Mouse (Mus musculus) MEL (cell line): ENCODE measurements at regions not wholly inside any gene's neighbourhood (a gene's known extent, or its start where the extent isn't known, plus 50 kb on each side); places are given as distances from the start of the nearest gene placed in this dataset.

ENCODE experiments used
- DNase-seq: peaks from one replicate; pipeline ENCODE4 v3.0.0; 2011; ENCODE audit warnings: low read depth, low spot score
- H3K27ac ChIP-seq: 2 replicates; pipeline ENCODE4 v1.5.1; 2012; ENCODE audit warnings: low read depth, mild to moderate bottlenecking, control low read depth, low read length, moderate library complexity; ENCODE audit not compliant: control insufficient read depth
- H3K27me3 ChIP-seq, 2 experiments: fragments of 150-350 bp in 1 of 2; sonication (generic) in 1 of 2; 2 replicates each; pipeline ENCODE4 v1.6.1; 2012; ENCODE audit warnings: low read length in 2 of 2, mild to moderate bottlenecking in 2 of 2, improper control_type of control experiment in 1 of 2, moderate library complexity in 1 of 2; ENCODE audit not compliant: insufficient read depth in 2 of 2, control insufficient read depth in 1 of 2
- H3K36me3 ChIP-seq, 2 experiments: 2 replicates each; pipeline ENCODE4 v1.6.1; 2012 to 2014; ENCODE audit warnings: low read length in 2 of 2, improper control_type of control experiment in 1 of 2, inconsistent platforms in 1 of 2, mild to moderate bottlenecking in 1 of 2; ENCODE audit not compliant: insufficient read depth in 2 of 2, control insufficient read depth in 1 of 2
- H3K4me1 ChIP-seq, 2 experiments: fragments of 150-350 bp in 1 of 2; sonication (generic) in 1 of 2; 2 replicates each; pipeline ENCODE4 v1.6.1; 2012; ENCODE audit warnings: low read length in 2 of 2, improper control_type of control experiment in 1 of 2, mild to moderate bottlenecking in 1 of 2; ENCODE audit not compliant: insufficient read depth in 2 of 2, control insufficient read depth in 1 of 2
- H3K4me3 ChIP-seq, 2 experiments: fragments of 150-350 bp in 1 of 2; sonication (generic) in 1 of 2; 2 replicates each; pipeline ENCODE4 v1.5.1; 2012; ENCODE audit warnings: low read depth in 2 of 2, low read length in 2 of 2, mild to moderate bottlenecking in 2 of 2, moderate library complexity in 2 of 2, control low read depth in 1 of 2, improper control_type of control experiment in 1 of 2; ENCODE audit not compliant: control insufficient read depth in 1 of 2, insufficient read depth in 1 of 2
- H3K79me2 ChIP-seq: 2 replicates; pipeline ENCODE4 v1.6.1; 2012; ENCODE audit warnings: mild to moderate bottlenecking, low read length, moderate library complexity; ENCODE audit not compliant: control insufficient read depth, poor library complexity, insufficient read depth
- H3K9ac ChIP-seq: 2 replicates; pipeline ENCODE4 v1.6.1; 2012; ENCODE audit warnings: low read depth, mild to moderate bottlenecking, control low read depth, low read length, moderate library complexity; ENCODE audit not compliant: control insufficient read depth, poor library complexity, severe bottlenecking
- H3K9me3 ChIP-seq: fragments of 150-350 bp; sonication (generic); replicated peaks from 2 replicates; pipeline ENCODE4 v1.6.1; 2012; ENCODE audit warnings: mild to moderate bottlenecking, low read length, improper control_type of control experiment, moderate library complexity; ENCODE audit not compliant: insufficient read depth
- BHLHE40 ChIP-seq: IDR thresholded peaks from 2 replicates; pipeline ENCODE4 v1.6.1; 2012; ENCODE audit warnings: low read depth, mild to moderate bottlenecking, inconsistent platforms, low read length, improper control_type of control experiment, borderline replicate concordance
- CHD1 ChIP-seq: IDR thresholded peaks from 2 replicates; pipeline ENCODE4 v1.6.1; 2012; ENCODE audit warnings: low read depth, mild to moderate bottlenecking, inconsistent platforms, low read length, improper control_type of control experiment
- CHD2 ChIP-seq: IDR thresholded peaks from 2 replicates; pipeline ENCODE4 v1.6.1; 2011; ENCODE audit warnings: low read length, improper control_type of control experiment
- ELF1 ChIP-seq: IDR thresholded peaks from 2 replicates; pipeline ENCODE4 v1.6.1; 2014; ENCODE audit warnings: low read depth, mild to moderate bottlenecking, inconsistent platforms, low read length, improper control_type of control experiment, moderate library complexity
- ETS1 ChIP-seq: IDR thresholded peaks from 2 replicates; pipeline ENCODE4 v1.6.1; 2012; ENCODE audit warnings: low read depth, mild to moderate bottlenecking, inconsistent platforms, low read length, improper control_type of control experiment, moderate library complexity
- GABPA ChIP-seq: IDR thresholded peaks from 2 replicates; pipeline ENCODE4 v1.6.1; 2012; ENCODE audit warnings: low read depth, mild to moderate bottlenecking, inconsistent platforms, low read length, improper control_type of control experiment, moderate library complexity
- GATA1 ChIP-seq: IDR thresholded peaks from 2 replicates; pipeline ENCODE4 v1.6.1; 2011; ENCODE audit warnings: low read depth, low read length, improper control_type of control experiment
- JUND ChIP-seq: IDR thresholded peaks from 2 replicates; pipeline ENCODE4 v1.6.1; 2011; ENCODE audit warnings: low read depth, mild to moderate bottlenecking, improper control_type of control experiment, low read length
- KAT2A ChIP-seq: conservative IDR thresholded peaks from 2 replicates; pipeline ENCODE4 v1.6.1; 2012; ENCODE audit warnings: low read depth, low read length, improper control_type of control experiment, inconsistent platforms
- MAX ChIP-seq: IDR thresholded peaks from 2 replicates; pipeline ENCODE4 v1.6.1; 2011; ENCODE audit warnings: low read length, improper control_type of control experiment
- MAZ ChIP-seq: IDR thresholded peaks from 2 replicates; pipeline ENCODE4 v1.6.1; 2012; ENCODE audit warnings: low read depth, mild to moderate bottlenecking, inconsistent platforms, low read length, improper control_type of control experiment
- MEF2A ChIP-seq: IDR thresholded peaks from 2 replicates; pipeline ENCODE4 v1.6.1; 2014; ENCODE audit warnings: low read depth, mild to moderate bottlenecking, inconsistent platforms, low read length, improper control_type of control experiment; ENCODE audit not compliant: poor library complexity, insufficient replicate concordance, severe bottlenecking; ENCODE audit errors: extremely low read depth
- MYC ChIP-seq: IDR thresholded peaks from 2 replicates; pipeline ENCODE4 v1.6.1; 2011; ENCODE audit warnings: low read depth, mild to moderate bottlenecking, low read length, improper control_type of control experiment, moderate library complexity
- NELFE ChIP-seq: IDR thresholded peaks from 2 replicates; pipeline ENCODE4 v1.6.1; 2011; ENCODE audit warnings: low read depth, low read length, improper control_type of control experiment
- NRF1 ChIP-seq: IDR thresholded peaks from 2 replicates; pipeline ENCODE4 v1.6.1; 2014; ENCODE audit warnings: low read depth, mild to moderate bottlenecking, inconsistent platforms, low read length, improper control_type of control experiment, moderate library complexity; ENCODE audit not compliant: poor library complexity, insufficient read depth, severe bottlenecking
- POLR2AphosphoS2 ChIP-seq: IDR thresholded peaks from 2 replicates; pipeline ENCODE4 v1.6.1; 2011; ENCODE audit warnings: low read length, improper control_type of control experiment
- POLR2AphosphoS5 ChIP-seq: IDR thresholded peaks from 2 replicates; pipeline ENCODE4 v1.6.1; 2012; ENCODE audit warnings: low read depth, borderline replicate concordance, mild to moderate bottlenecking, inconsistent platforms, low read length, moderate library complexity, mixed read lengths
- RAD21 ChIP-seq: IDR thresholded peaks from 2 replicates; pipeline ENCODE4 v1.6.1; 2011; ENCODE audit warnings: mild to moderate bottlenecking, low read depth, low read length, improper control_type of control experiment
- UBTF ChIP-seq: IDR thresholded peaks from 2 replicates; pipeline ENCODE4 v1.6.1; 2012; ENCODE audit warnings: low read depth, mild to moderate bottlenecking, inconsistent platforms, low read length, improper control_type of control experiment, moderate library complexity, borderline replicate concordance; ENCODE audit not compliant: insufficient read depth
- USF1 ChIP-seq: IDR thresholded peaks from 2 replicates; pipeline ENCODE4 v1.6.1; 2014; ENCODE audit warnings: low read depth, mild to moderate bottlenecking, inconsistent platforms, low read length, improper control_type of control experiment, moderate library complexity
- ZNF384 ChIP-seq: IDR thresholded peaks from 2 replicates; pipeline ENCODE4 v1.6.1; 2012; ENCODE audit warnings: low read depth, mild to moderate bottlenecking, inconsistent platforms, low read length, improper control_type of control experiment

- TF ChIP-seq MEF2A (no peak), ETS1 (no peak), MAX (no peak), MAZ (no peak), GABPA (no peak), BHLHE40 (no peak)
- no peak overlapping the region for H3K27ac ChIP-seq
- no peaks in the 10 kb centered on the region for H3K79me2 ChIP-seq
- H3K9me3 ChIP-seq, result no peaks in the 10 kb centered on the region
- no peaks in the 10 kb centered on the region for H3K36me3 ChIP-seq
- no peak for DNase-seq
- peaks cover 0 to 10% of the 10 kb centered on the region in 2 experiments; a peak in 2 of 4 replicates for H3K27me3 ChIP-seq
- no peak overlapping the region for H3K4me3 ChIP-seq
- no peaks in the 10 kb centered on the region for H3K4me1 ChIP-seq
- H3K9ac ChIP-seq, result no peak overlapping the region
These were observed 57.5 kb upstream of the Gm11733 start for GRCm38 (mm10) chr11:117426651-117427050.

- H3K27me3 ChIP-seq, result peaks cover 0 to 11% of the 10 kb centered on the region in 2 experiments; a peak in 2 of 4 replicates
- no peak for DNase-seq
- no peak overlapping the region for H3K27ac ChIP-seq
- H3K9me3 ChIP-seq, result no peaks in the 10 kb centered on the region
- TF ChIP-seq NELFE, result no peak
- no peak for TF ChIP-seq JUND
- no peak for TF ChIP-seq CHD1
- TF ChIP-seq BHLHE40, result no peak
- TF ChIP-seq ZNF384, result no peak
- no peak for TF ChIP-seq USF1
- no peak for TF ChIP-seq MAX
- no peak for TF ChIP-seq MYC
- TF ChIP-seq ELF1, result no peak
- TF ChIP-seq CHD2, result no peak
- no peak for TF ChIP-seq GABPA
- TF ChIP-seq POLR2AphosphoS5, result no peak
- no peak for TF ChIP-seq RAD21
- TF ChIP-seq KAT2A, result no peak
- TF ChIP-seq NRF1, result no peak
- no peak for TF ChIP-seq POLR2AphosphoS2
- TF ChIP-seq GATA1, result no peak
- TF ChIP-seq UBTF, result no peak
- TF ChIP-seq, all 39 proteins: peak for 0
- no peak overlapping the region for H3K4me3 ChIP-seq
- H3K79me2 ChIP-seq, result no peaks in the 10 kb centered on the region
- H3K9ac ChIP-seq, result no peak overlapping the region
- no peaks in the 10 kb centered on the region for H3K36me3 ChIP-seq
- H3K4me1 ChIP-seq, result no peaks in the 10 kb centered on the region
These were observed 56.2 kb upstream of the Gm11733 start for GRCm38 (mm10) chr11:117427808-117428510.
